Mouse (Mus musculus): ENCODE measurements at regions not wholly inside any gene's neighbourhood (a gene's known extent, or its start where the extent isn't known, plus 50 kb on each side); places are given as distances from the start of the nearest gene placed in this dataset.

DNA sequence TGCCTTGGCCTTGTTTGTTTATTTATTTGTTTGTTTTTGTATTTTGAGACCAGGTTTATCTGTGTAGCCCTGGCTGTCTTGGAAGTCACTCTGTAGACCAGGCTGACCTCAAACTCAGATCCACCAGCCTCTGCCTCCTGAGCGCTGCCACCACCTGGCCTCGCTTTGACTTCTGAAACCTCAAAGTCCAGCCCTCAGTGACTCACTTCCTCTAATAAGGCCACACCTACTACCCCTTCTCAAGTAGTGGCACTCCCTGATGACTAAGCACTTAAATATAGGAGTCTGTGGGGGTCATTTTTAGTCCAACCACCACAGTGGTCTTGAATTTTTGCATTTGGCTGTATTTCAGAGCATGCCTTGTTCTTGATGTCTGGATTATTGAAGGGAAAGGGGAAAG, 69.6 kb upstream of the Unc5b start:
- TF ChIP-seq GATA1 (IDR thresholded peaks at IDR 0.05; ENCODE audit: low read length): no peak
- TF ChIP-seq TAL1 (IDR thresholded peaks at IDR 0.05; ENCODE audit: low read length): no peak

Data from erythroblast, embryonic 14.5 days (primary cell).